Mouse (Mus musculus): ENCODE measurements around the gene Chrd. TPM values are rescaled to one million over a fixed set of nuclear protein-coding genes. Genes with fewer than 3 reads are reported as not detected.

The Chrd gene
- polyA plus RNA-seq (2012; rRNA removed), result 38.8 and 49.9 TPM in 2 replicates

- peak in 1 of 2 experiments; percentile 49 for DNase-seq (ENCODE audit: extremely low spot score in 1 of 2, low spot score in 1 of 2)
Measured at GRCm38 (mm10) chr16:20732925-20733730, at the start of gene Chrd. Chrd (plus strand) TSS chr16:20733127.

GRCm38 (mm10) chr16:20690774-20691173, 42.2 kb upstream of the Chrd start:
- DNase-seq (ENCODE audit: extremely low spot score in 1 of 2, low spot score in 1 of 2), result no peak

GRCm38 (mm10) chr16:20691617-20692016, 41.3 kb upstream of the Chrd start:
- no peak for DNase-seq (ENCODE audit: extremely low spot score in 1 of 2, low spot score in 1 of 2)

- no peak for DNase-seq (ENCODE audit: extremely low spot score in 1 of 2, low spot score in 1 of 2)
Measured at GRCm38 (mm10) chr16:20692241-20692965, 40.5 kb upstream of the Chrd start.

- DNase-seq (ENCODE audit: extremely low spot score in 1 of 2, low spot score in 1 of 2), result peak; percentile 91 to 95
Measured at GRCm38 (mm10) chr16:20693111-20693701, 39.7 kb upstream of the Chrd start, which contains the start of gene Fam131a. Fam131a (plus strand) TSS chr16:20693241.

- peak; percentile 75 to 89 for DNase-seq (ENCODE audit: extremely low spot score in 1 of 2, low spot score in 1 of 2)
Measured at GRCm38 (mm10) chr16:20694781-20695180, 38.1 kb upstream of the Chrd start.

GRCm38 (mm10) chr16:20695622-20696323, 37.2 kb upstream of the Chrd start:
- DNase-seq (ENCODE audit: extremely low spot score in 1 of 2, low spot score in 1 of 2), result peak; percentile 95 to 99

- no peak for DNase-seq (ENCODE audit: extremely low spot score in 1 of 2, low spot score in 1 of 2)
Measured at GRCm38 (mm10) chr16:20699266-20699665, 33.7 kb upstream of the Chrd start.

- no peak for DNase-seq (ENCODE audit: extremely low spot score in 1 of 2, low spot score in 1 of 2)
Measured at GRCm38 (mm10) chr16:20700036-20700435, 32.9 kb upstream of the Chrd start.

- DNase-seq (ENCODE audit: extremely low spot score in 1 of 2, low spot score in 1 of 2), result no peak
Measured at GRCm38 (mm10) chr16:20701316-20701715, 31.6 kb upstream of the Chrd start.

GRCm38 (mm10) chr16:20701729-20702521, 31.0 kb upstream of the Chrd start:
- DNase-seq (ENCODE audit: extremely low spot score in 1 of 2, low spot score in 1 of 2), result no peak

GRCm38 (mm10) chr16:20702522-20702893, 30.4 kb upstream of the Chrd start:
- peak in 1 of 2 experiments; percentile 78 for DNase-seq (ENCODE audit: extremely low spot score in 1 of 2, low spot score in 1 of 2)

GRCm38 (mm10) chr16:20703071-20703470, 29.9 kb upstream of the Chrd start:
- DNase-seq (ENCODE audit: extremely low spot score in 1 of 2, low spot score in 1 of 2), result no peak

GRCm38 (mm10) chr16:20703699-20704400, 29.1 kb upstream of the Chrd start:
- DNase-seq (ENCODE audit: extremely low spot score in 1 of 2, low spot score in 1 of 2), result peak in 1 of 2 experiments; percentile 9

- DNase-seq (ENCODE audit: extremely low spot score in 1 of 2, low spot score in 1 of 2), result peak in 1 of 2 experiments; percentile 20
Measured at GRCm38 (mm10) chr16:20705786-20706185, 27.1 kb upstream of the Chrd start.

- DNase-seq (ENCODE audit: extremely low spot score in 1 of 2, low spot score in 1 of 2), result peak in 1 of 2 experiments; percentile 42
Measured at GRCm38 (mm10) chr16:20706407-20707055, 26.4 kb upstream of the Chrd start.

GRCm38 (mm10) chr16:20708220-20708938, 24.5 kb upstream of the Chrd start:
- DNase-seq (ENCODE audit: extremely low spot score in 1 of 2, low spot score in 1 of 2), result no peak

Data from frontal cortex, adult 2 months (tissue).